Mouse (Mus musculus): ENCODE data around the gene Ncdn. TPM values are rescaled to one million over a fixed set of nuclear protein-coding genes. Genes with fewer than 3 reads are reported as not detected.
A peak's percentile ranks its signal among the peaks of the same experiment; 100 is the strongest.

The Ncdn gene
- polyA plus RNA-seq, 1 experiment from 2014 or later, result 47.8 TPM

GRCm38 (mm10) chr4:126748381-126748780, 4.9 kb downstream of the Ncdn start:
- DNase-seq (ENCODE audit: low spot score) (no peak), ATAC-seq (no peak)
- Histone ChIP-seq H3K9me3 (replicated peaks; ENCODE audit: control insufficient read depth, low read length) (no peaks in the 10 kb centered on the region), H3K4me1 (ENCODE audit: control insufficient read depth, insufficient read depth, low read length) (peaks cover 28% of the 10 kb centered on the region), H3K4me3 (ENCODE audit: low read depth, low read length) (no peak overlapping the region), H3K36me3 (ENCODE audit: control insufficient read depth, insufficient read depth, low read length) (peaks cover 57% of the 10 kb centered on the region), H3K9ac (ENCODE audit: low read length) (0 out of 2 replicates have a peak overlapping the region, but pooled peaks have one; percentile 29), H3K27ac (ENCODE audit: low read depth, low read length) (no peak overlapping the region), H3K27me3 (replicated peaks; ENCODE audit: control insufficient read depth, insufficient read depth, low read length) (no peaks in the 10 kb centered on the region), H3K4me2 (ENCODE audit: low read length) (no peak overlapping the region)
- WGBS, result 91% methylated on average over 8 of the region's 8 CpGs

GRCm38 (mm10) chr4:126746194-126746840, 6.9 kb downstream of the Ncdn start:
- no peak overlapping the region for H3K4me3 ChIP-seq (ENCODE audit: low read depth, low read length)
- peaks cover 57% of the 10 kb centered on the region for H3K36me3 ChIP-seq (ENCODE audit: control insufficient read depth, insufficient read depth, low read length)
- H3K27ac ChIP-seq (ENCODE audit: low read depth, low read length), result no peak overlapping the region
- no peak for DNase-seq (ENCODE audit: low spot score)
- H3K9ac ChIP-seq (ENCODE audit: low read length), result no peak overlapping the region
- 80% methylated on average over 10 of the region's 10 CpGs for WGBS
- no peak for ATAC-seq
- no peaks in the 10 kb centered on the region for H3K9me3 ChIP-seq (replicated peaks; ENCODE audit: control insufficient read depth, low read length)
- peaks cover 18% of the 10 kb centered on the region for H3K4me1 ChIP-seq (ENCODE audit: control insufficient read depth, insufficient read depth, low read length)
- no peak overlapping the region for H3K4me2 ChIP-seq (ENCODE audit: low read length)
- H3K27me3 ChIP-seq (replicated peaks; ENCODE audit: control insufficient read depth, insufficient read depth, low read length), result no peaks in the 10 kb centered on the region

GRCm38 (mm10) chr4:126745506-126746193, 7.6 kb downstream of the Ncdn start:
- no peaks in the 10 kb centered on the region for H3K9me3 ChIP-seq (replicated peaks; ENCODE audit: control insufficient read depth, low read length)
- peaks cover 12% of the 10 kb centered on the region; the same call in 1 of the 2 replicates for H3K4me1 ChIP-seq (ENCODE audit: control insufficient read depth, insufficient read depth, low read length)
- ATAC-seq (peak; percentile 17; the same call in 1 of the 2 replicates), DNase-seq (ENCODE audit: low spot score) (peak; percentile 72)
- no peak overlapping the region for H3K9ac ChIP-seq (ENCODE audit: low read length)
- peaks cover 57% of the 10 kb centered on the region for H3K36me3 ChIP-seq (ENCODE audit: control insufficient read depth, insufficient read depth, low read length)
- 36% methylated on average over 13 of the region's 13 CpGs for WGBS
- no peak overlapping the region for H3K4me2 ChIP-seq (ENCODE audit: low read length)
- no peak overlapping the region for H3K27ac ChIP-seq (ENCODE audit: low read depth, low read length)
- no peak overlapping the region for H3K4me3 ChIP-seq (ENCODE audit: low read depth, low read length)
- H3K27me3 ChIP-seq (replicated peaks; ENCODE audit: control insufficient read depth, insufficient read depth, low read length), result no peaks in the 10 kb centered on the region

GRCm38 (mm10) chr4:126744831-126745230, 8.4 kb downstream of the Ncdn start:
- Histone ChIP-seq H3K27me3 (replicated peaks; ENCODE audit: control insufficient read depth, insufficient read depth, low read length) (peaks cover under 1% of the 10 kb centered on the region; the same call in 1 of the 2 replicates), H3K4me2 (ENCODE audit: low read length) (no peak overlapping the region), H3K9me3 (replicated peaks; ENCODE audit: control insufficient read depth, low read length) (no peaks in the 10 kb centered on the region), H3K4me3 (ENCODE audit: low read depth, low read length) (no peak overlapping the region), H3K9ac (ENCODE audit: low read length) (no peak overlapping the region), H3K27ac (ENCODE audit: low read depth, low read length) (no peak overlapping the region), H3K4me1 (ENCODE audit: control insufficient read depth, insufficient read depth, low read length) (peaks cover 4% of the 10 kb centered on the region; the same call in 1 of the 2 replicates), H3K36me3 (ENCODE audit: control insufficient read depth, insufficient read depth, low read length) (peaks cover 56% of the 10 kb centered on the region)
- WGBS, result 93% methylated on average over 14 of the region's 14 CpGs
- ATAC-seq (no peak), DNase-seq (ENCODE audit: low spot score) (no peak)

- Histone ChIP-seq H3K9me3 (replicated peaks; ENCODE audit: control insufficient read depth, low read length) (no peaks in the 10 kb centered on the region), H3K4me1 (ENCODE audit: control insufficient read depth, insufficient read depth, low read length) (no peaks in the 10 kb centered on the region), H3K4me2 (ENCODE audit: low read length) (no peak overlapping the region), H3K36me3 (ENCODE audit: control insufficient read depth, insufficient read depth, low read length) (peaks cover 45% of the 10 kb centered on the region), H3K27me3 (replicated peaks; ENCODE audit: control insufficient read depth, insufficient read depth, low read length) (peaks cover 7% of the 10 kb centered on the region), H3K9ac (ENCODE audit: low read length) (no peak overlapping the region), H3K4me3 (ENCODE audit: low read depth, low read length) (no peak overlapping the region), H3K27ac (ENCODE audit: low read depth, low read length) (no peak overlapping the region)
- no peak for ATAC-seq
- 6% methylated on average over 11 of the region's 11 CpGs for WGBS
- DNase-seq (ENCODE audit: low spot score), result no peak
These were observed 9.5 kb downstream of the Ncdn start for GRCm38 (mm10) chr4:126743713-126744112.

GRCm38 (mm10) chr4:126742976-126743375, 10.3 kb downstream of the Ncdn start:
- Histone ChIP-seq H3K36me3 (ENCODE audit: control insufficient read depth, insufficient read depth, low read length) (peaks cover 38% of the 10 kb centered on the region), H3K4me1 (ENCODE audit: control insufficient read depth, insufficient read depth, low read length) (no peaks in the 10 kb centered on the region), H3K9me3 (replicated peaks; ENCODE audit: control insufficient read depth, low read length) (no peaks in the 10 kb centered on the region), H3K4me2 (ENCODE audit: low read length) (no peak overlapping the region), H3K27me3 (replicated peaks; ENCODE audit: control insufficient read depth, insufficient read depth, low read length) (peaks cover 14% of the 10 kb centered on the region), H3K27ac (ENCODE audit: low read depth, low read length) (no peak overlapping the region), H3K4me3 (ENCODE audit: low read depth, low read length) (no peak overlapping the region), H3K9ac (ENCODE audit: low read length) (no peak overlapping the region)
- 62% methylated on average over 2 of the region's 2 CpGs for WGBS
- ATAC-seq (no peak), DNase-seq (ENCODE audit: low spot score) (no peak)

- H3K4me2 ChIP-seq (ENCODE audit: low read length), result no peak overlapping the region
- H3K9ac ChIP-seq (ENCODE audit: low read length), result no peak overlapping the region
- ATAC-seq (peak; percentile 69; the same call in 1 of the 2 replicates), DNase-seq (ENCODE audit: low spot score) (peak; percentile 91)
- H3K4me3 ChIP-seq (ENCODE audit: low read depth, low read length), result no peak overlapping the region
- H3K27me3 ChIP-seq (replicated peaks; ENCODE audit: control insufficient read depth, insufficient read depth, low read length), result peaks cover 30% of the 10 kb centered on the region
- 3% methylated on average over 12 of the region's 12 CpGs for WGBS
- no peaks in the 10 kb centered on the region for H3K4me1 ChIP-seq (ENCODE audit: control insufficient read depth, insufficient read depth, low read length)
- peaks cover 26% of the 10 kb centered on the region for H3K36me3 ChIP-seq (ENCODE audit: control insufficient read depth, insufficient read depth, low read length)
- H3K27ac ChIP-seq (ENCODE audit: low read depth, low read length), result no peak overlapping the region
- H3K9me3 ChIP-seq (replicated peaks; ENCODE audit: control insufficient read depth, low read length), result no peaks in the 10 kb centered on the region
These were observed 11.8 kb downstream of the Ncdn start for GRCm38 (mm10) chr4:126741448-126741847.

GRCm38 (mm10) chr4:126739966-126740676, 13.1 kb downstream of the Ncdn start:
- 17% methylated on average over 10 of the region's 10 CpGs for WGBS
- H3K27ac ChIP-seq (ENCODE audit: low read depth, low read length), result no peak overlapping the region
- H3K4me1 ChIP-seq (ENCODE audit: control insufficient read depth, insufficient read depth, low read length), result no peaks in the 10 kb centered on the region
- H3K27me3 ChIP-seq (replicated peaks; ENCODE audit: control insufficient read depth, insufficient read depth, low read length), result peaks cover 43% of the 10 kb centered on the region
- no peaks in the 10 kb centered on the region for H3K9me3 ChIP-seq (replicated peaks; ENCODE audit: control insufficient read depth, low read length)
- no peak overlapping the region for H3K4me3 ChIP-seq (ENCODE audit: low read depth, low read length)
- no peak overlapping the region for H3K9ac ChIP-seq (ENCODE audit: low read length)
- ATAC-seq, result no peak
- H3K36me3 ChIP-seq (ENCODE audit: control insufficient read depth, insufficient read depth, low read length), result peaks cover 15% of the 10 kb centered on the region
- DNase-seq (ENCODE audit: low spot score), result no peak
- H3K4me2 ChIP-seq (ENCODE audit: low read length), result no peak overlapping the region
